Mouse (Mus musculus) brain, embryonic 14.5 days (tissue): ENCODE results near the gene Gfpt1. TPM values are rescaled to one million over a fixed set of nuclear protein-coding genes. Genes with fewer than 3 reads are reported as not detected.
"Not testable (repeated sequence)": the region's sequence is repeated elsewhere in the genome, so short reads cannot be mapped to it uniquely, and the experiment has no call there.

ENCODE experiments used
- DNase-seq: peaks from one replicate; pipeline ENCODE4 v3.0.0-alpha.2; 2011; ENCODE audit warnings: low read depth
- CTCF ChIP-seq: fragments of 200-500 bp; IDR thresholded peaks from 2 replicates; pipeline ENCODE4 v1.5.1; 2012; ENCODE audit warnings: inconsistent platforms, mild to moderate bottlenecking, moderate library complexity, borderline replicate concordance; ENCODE audit not compliant: insufficient read depth, insufficient read length; ENCODE audit errors: extremely low read depth
- POLR2A ChIP-seq: fragments of 200-500 bp; IDR thresholded peaks from 2 replicates; pipeline ENCODE4 v1.6.1; 2012; ENCODE audit warnings: mild to moderate bottlenecking, inconsistent platforms, borderline replicate concordance; ENCODE audit not compliant: poor library complexity, insufficient read depth, insufficient read length, severe bottlenecking; ENCODE audit errors: extremely low read depth
- polyA plus RNA-seq: library from polyadenylated mRNA; depleted of rRNA; stranded (reverse); fragments of >200 nt; gene quantifications from 2 replicates; pipeline ENCODE4 v1.2.3, GENCODE M21; 2012

Gene Gfpt1
- polyA plus RNA-seq, 1 experiment = 43.8 TPM

- no peak for DNase-seq
- no peak for TF ChIP-seq CTCF
- TF ChIP-seq POLR2A = no peak
Measured at GRCm38 (mm10) chr6:87018874-87019273, 23.8 kb upstream of the Gfpt1 start.

GRCm38 (mm10) chr6:87021791-87022190 is 20.9 kb upstream of the Gfpt1 start:
- no peak for DNase-seq
- TF ChIP-seq CTCF (no peak), POLR2A (no peak)

- no peak for DNase-seq
- TF ChIP-seq POLR2A (no peak), CTCF (no peak)
Measured at GRCm38 (mm10) chr6:87026980-87027379, 15.7 kb upstream of the Gfpt1 start.

- no peak for DNase-seq
- TF ChIP-seq CTCF (no peak), POLR2A (no peak)
Measured at GRCm38 (mm10) chr6:87028881-87029280, 13.8 kb upstream of the Gfpt1 start.

- not testable (repeated sequence) for DNase-seq
Measured at GRCm38 (mm10) chr6:87031310-87031709, 11.3 kb upstream of the Gfpt1 start.

GRCm38 (mm10) chr6:87032401-87032800 is 10.2 kb upstream of the Gfpt1 start:
- no peak for DNase-seq
- TF ChIP-seq POLR2A (no peak), CTCF (no peak)

GRCm38 (mm10) chr6:87034395-87034794 is 8.3 kb upstream of the Gfpt1 start:
- TF ChIP-seq POLR2A (no peak), CTCF (no peak)

GRCm38 (mm10) chr6:87037826-87038620 is 4.6 kb upstream of the Gfpt1 start:
- DNase-seq = no peak
- TF ChIP-seq CTCF = no peak
- TF ChIP-seq POLR2A = no peak

More at GRCm38 (mm10) chr6:87034395-87034794, 8.3 kb upstream of the Gfpt1 start:
- DNase-seq = no peak

- no peak for TF ChIP-seq CTCF
- no peak for TF ChIP-seq POLR2A
- DNase-seq = no peak
Measured at GRCm38 (mm10) chr6:87039161-87039560, 3.5 kb upstream of the Gfpt1 start.

GRCm38 (mm10) chr6:87040971-87041370 is 1.7 kb upstream of the Gfpt1 start:
- DNase-seq = peak; percentile 15
- TF ChIP-seq POLR2A = no peak
- TF ChIP-seq CTCF = no peak

GRCm38 (mm10) chr6:87041431-87041830 is 1.2 kb upstream of the Gfpt1 start:
- TF ChIP-seq POLR2A (no peak), CTCF (no peak)

GRCm38 (mm10) chr6:87042004-87042336 is 676 bp upstream of the Gfpt1 start:
- TF ChIP-seq CTCF = no peak

More at GRCm38 (mm10) chr6:87041431-87041830, 1.2 kb upstream of the Gfpt1 start:
- DNase-seq = no peak

More at GRCm38 (mm10) chr6:87042004-87042336, 676 bp upstream of the Gfpt1 start:
- no peak for DNase-seq
